Mouse (Mus musculus): ENCODE results near the gene Gbp7.

- no peak for TF ChIP-seq EP300 (IDR thresholded peaks at IDR 0.05; ENCODE audit: low read depth)
- TF ChIP-seq CTCF (IDR thresholded peaks at IDR 0.05; ENCODE audit: low read depth), result peak; percentile 39
These were observed 36.5 kb upstream of the Gbp7 start, which contains the start of gene Gbp5 for GRCm38 (mm10) chr3:142493536-142494061.
